Mouse (Mus musculus) stomach, postnatal 0 days (tissue): ENCODE measurements around the gene Cdc42ep1.

Source experiments
- CTCF ChIP-seq: IDR thresholded peaks from 2 replicates; pipeline ENCODE4 v1.5.1; 2016; ENCODE audit warnings: antibody characterized with exemption, low read depth, mild to moderate bottlenecking, moderate library complexity
- EP300 ChIP-seq: optimal IDR thresholded peaks from 2 replicates; pipeline ENCODE3; 2016; ENCODE audit warnings: antibody characterized with exemption

GRCm38 (mm10) chr15:78801971-78802741, 40.3 kb upstream of the Cdc42ep1 start:
- TF ChIP-seq CTCF (peak; percentile 32; the same call in 1 of the 2 replicates), EP300 (no peak)
